Mouse (Mus musculus): ENCODE data around the gene Mrfap1.

- TF ChIP-seq POLR2A (IDR thresholded peaks at IDR 0.05; ENCODE audit: extremely low read depth, insufficient read depth, low read length) (no peak), CTCF (IDR thresholded peaks at IDR 0.05; ENCODE audit: extremely low read depth, insufficient read depth, low read length) (no peak)
Observed at GRCm38 (mm10) chr5:36839602-36840001, 43.0 kb upstream of the Mrfap1 start.
